Mouse (Mus musculus) retina, postnatal 1 day (tissue): ENCODE data around the gene 7530416G11Rik.

Source experiments
- DNase-seq: peaks from one replicate; pipeline ENCODE4 v3.0.0-alpha.2; 2012

The 7530416G11Rik gene

GRCm38 (mm10) chr15:85479365-85479764, 23.7 kb downstream of the 7530416G11Rik start:
- DNase-seq = no peak

GRCm38 (mm10) chr15:85477584-85477983, 25.4 kb downstream of the 7530416G11Rik start:
- DNase-seq = peak; percentile 87

DNA sequence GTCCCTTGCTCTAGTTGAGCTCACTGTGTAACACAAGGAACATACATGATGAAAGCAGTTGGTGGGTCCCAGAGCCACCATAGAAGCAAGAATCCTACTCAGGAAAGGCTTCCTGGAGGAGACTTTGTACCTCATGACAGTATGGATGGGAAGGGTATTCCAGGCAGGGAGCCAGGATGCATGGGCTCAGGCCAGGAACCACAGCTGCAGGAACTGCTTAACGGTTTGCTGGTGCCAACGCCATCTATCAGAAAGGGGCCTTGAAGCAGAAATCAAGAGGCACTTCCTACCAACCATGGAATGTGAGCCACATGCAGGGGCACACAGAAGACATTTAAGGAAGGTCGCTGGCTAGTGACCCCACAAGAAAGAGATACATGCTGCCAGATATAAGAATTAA, 28.3 kb downstream of the 7530416G11Rik start:
- no peak for DNase-seq

DNA sequence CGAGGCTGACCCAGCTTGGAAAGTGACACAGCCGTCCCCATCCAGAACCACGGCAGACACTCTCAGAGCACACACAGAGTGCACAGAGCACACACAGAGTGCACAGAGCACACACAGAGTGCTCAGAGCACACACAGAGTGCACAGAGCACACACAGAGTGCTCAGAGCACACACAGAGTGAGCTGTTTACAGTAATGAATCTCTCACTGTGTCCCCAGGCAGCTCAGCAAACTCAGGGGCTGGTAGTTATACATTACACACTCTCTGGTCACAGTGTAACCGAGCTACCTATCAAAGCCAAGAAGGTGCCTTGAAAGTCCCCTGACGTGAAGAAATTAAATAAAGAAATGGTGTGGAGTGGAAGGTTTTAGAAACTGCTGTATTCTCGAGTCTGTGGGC, 33.6 kb downstream of the 7530416G11Rik start:
- no peak for DNase-seq

DNA sequence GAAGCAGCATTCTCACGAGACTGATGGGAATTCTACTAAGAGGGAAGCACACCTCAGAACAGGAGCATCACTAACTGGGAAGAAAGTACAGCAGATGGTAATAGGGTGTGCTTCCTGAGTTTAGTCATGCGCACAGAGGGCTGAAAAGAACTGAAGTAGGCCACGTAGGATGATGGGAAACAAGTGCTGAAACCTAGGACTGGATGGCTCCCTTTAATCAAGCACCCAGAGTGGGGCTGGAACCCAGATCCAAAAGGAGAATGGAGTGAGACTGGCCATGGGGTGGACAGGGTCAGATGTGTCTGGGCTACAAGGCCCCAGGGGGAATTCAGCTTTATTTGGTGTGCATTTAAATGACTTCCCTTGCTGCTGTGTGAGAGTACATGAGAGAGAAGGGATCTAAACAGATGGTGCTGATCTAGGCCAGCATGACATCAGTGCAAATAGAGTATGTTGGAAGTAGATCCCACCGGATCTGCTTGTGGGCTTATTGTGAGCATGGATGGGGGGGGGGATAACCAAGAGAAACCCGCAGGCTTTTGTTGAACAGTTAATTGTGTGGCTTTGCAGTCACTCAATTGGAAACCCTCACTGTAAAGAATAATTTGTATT, 36.5 kb downstream of the 7530416G11Rik start:
- DNase-seq = peak; percentile 56

DNA sequence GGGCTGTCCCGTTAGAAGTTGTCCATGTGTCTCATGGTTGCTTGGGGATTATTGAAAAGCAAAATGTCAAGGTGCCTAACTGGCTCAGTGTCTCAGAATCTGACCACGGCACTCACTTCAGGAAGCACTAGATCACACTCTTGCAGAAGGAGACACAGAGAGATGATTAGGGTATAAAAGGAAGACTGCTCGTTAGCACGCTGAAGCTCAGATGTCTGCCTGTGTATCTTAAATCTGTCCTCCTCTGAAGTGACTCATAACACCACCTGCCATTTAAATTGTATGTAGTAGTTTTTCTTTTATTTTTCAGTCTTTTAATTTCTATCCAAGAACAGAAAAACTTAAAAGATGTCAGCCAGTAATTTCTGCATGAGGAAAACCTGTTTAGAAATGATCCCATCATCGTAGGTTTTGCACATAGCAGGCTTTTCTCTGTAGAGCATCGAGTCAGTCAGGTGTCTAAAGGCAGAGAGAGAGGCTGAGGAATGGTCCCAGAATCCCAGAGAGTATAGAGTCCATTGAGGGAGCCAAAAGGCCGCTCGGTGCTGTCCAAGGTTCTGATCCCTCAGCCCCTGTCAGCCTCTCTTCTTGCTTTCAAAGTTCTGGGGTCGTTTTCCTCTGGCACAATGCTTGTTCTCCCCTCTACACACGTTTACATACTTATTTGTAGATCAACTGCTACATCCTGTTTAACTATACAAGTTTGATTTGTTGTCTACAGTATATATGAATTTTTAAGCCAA, 38.0 kb downstream of the 7530416G11Rik start:
- peak; percentile 46 for DNase-seq

DNA sequence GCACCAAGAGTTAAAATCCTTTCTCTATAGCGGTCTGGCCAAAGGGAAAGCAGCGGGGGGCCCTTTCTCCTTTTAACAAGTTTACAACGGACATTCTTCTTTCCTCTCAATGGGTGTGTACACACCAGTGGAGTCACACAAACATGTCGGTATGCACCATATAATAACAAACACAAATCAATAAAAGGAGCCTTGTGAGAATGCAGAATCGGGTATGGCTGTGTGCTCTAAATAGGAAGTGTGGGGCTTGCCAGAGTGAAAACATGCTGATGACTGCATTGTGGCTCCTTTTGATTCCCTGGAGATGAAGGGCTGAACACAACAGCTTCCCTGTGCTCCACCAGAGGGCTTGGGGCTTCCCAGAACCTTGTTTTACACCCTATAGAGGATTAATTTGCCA, 38.8 kb downstream of the 7530416G11Rik start:
- DNase-seq = peak; percentile 70

- peak; percentile 38 for DNase-seq
Measured at GRCm38 (mm10) chr15:85463027-85463790, 39.8 kb downstream of the 7530416G11Rik start.

DNA sequence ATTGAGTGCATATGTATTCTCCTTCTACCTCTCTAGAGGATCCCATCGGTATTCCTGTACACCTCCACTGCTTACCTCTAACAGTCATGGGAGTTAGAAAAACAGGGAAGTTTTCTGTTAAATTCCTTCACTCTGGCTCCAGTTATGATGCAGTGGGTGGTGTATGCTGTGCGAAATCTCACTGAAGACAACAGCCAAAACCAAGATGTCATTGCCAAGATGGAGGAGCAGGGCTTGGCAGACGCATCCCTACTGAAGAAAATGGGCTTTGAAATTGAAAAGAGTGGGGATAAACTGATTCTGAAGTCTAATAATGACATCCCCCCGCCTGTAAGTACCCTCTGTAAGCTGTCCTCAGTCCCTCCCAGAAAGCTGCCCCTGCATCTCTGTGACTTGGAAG, 40.9 kb downstream of the 7530416G11Rik start:
- DNase-seq = no peak

DNA sequence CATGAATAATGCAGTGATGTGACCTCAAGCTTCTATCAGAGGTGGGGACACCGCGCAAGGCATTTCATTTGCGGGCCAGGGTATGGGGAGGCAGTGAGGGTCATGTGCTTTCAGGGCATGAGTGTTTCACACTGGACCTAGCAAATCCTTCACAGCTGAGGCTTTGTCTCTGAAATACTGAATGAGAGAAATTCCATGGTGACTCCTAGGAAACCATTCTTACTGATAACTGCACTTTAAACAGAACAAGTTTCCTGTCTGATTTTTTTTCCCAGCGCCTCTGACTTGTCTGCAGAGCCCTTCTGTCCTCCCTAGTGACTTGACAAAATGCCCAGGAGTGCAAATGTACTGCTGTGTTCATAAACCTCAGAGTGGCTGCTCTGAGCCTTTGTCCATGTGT, 41.5 kb downstream of the 7530416G11Rik start:
- DNase-seq = no peak

- DNase-seq = no peak
Measured at GRCm38 (mm10) chr15:85458631-85459082, 44.4 kb downstream of the 7530416G11Rik start.

GRCm38 (mm10) chr15:85457838-85458237, 45.2 kb downstream of the 7530416G11Rik start:
- DNase-seq = no peak

- no peak for DNase-seq
Measured at GRCm38 (mm10) chr15:85456891-85457290, 46.1 kb downstream of the 7530416G11Rik start.

DNA sequence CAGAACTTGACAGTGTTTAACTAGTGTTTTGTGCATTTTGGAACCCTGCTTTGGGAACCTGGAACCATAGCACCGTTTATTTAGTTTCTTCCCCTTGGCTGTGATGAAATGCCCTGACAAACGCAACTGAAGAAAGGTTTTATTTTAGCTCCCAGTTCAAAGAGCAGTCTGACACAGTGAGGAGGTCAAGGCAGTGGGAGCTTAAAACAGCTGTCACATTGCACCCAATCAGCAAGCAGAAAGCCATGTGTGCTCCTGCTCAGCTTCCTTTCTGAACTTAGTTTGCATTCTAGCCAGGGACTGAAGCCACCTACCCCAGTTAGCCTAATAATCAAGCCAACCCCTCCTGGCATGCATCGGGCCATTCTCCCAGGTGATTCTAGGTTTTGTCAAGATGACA, 56.4 kb downstream of the 7530416G11Rik start:
- no peak for DNase-seq
